Mouse (Mus musculus): ENCODE data around the gene Fam186b. TPM values are rescaled to one million over a fixed set of nuclear protein-coding genes. Genes with fewer than 3 reads are reported as not detected.

Fam186b gene
- total RNA-seq, 2 experiments from 2014 or later = not detected

DNA sequence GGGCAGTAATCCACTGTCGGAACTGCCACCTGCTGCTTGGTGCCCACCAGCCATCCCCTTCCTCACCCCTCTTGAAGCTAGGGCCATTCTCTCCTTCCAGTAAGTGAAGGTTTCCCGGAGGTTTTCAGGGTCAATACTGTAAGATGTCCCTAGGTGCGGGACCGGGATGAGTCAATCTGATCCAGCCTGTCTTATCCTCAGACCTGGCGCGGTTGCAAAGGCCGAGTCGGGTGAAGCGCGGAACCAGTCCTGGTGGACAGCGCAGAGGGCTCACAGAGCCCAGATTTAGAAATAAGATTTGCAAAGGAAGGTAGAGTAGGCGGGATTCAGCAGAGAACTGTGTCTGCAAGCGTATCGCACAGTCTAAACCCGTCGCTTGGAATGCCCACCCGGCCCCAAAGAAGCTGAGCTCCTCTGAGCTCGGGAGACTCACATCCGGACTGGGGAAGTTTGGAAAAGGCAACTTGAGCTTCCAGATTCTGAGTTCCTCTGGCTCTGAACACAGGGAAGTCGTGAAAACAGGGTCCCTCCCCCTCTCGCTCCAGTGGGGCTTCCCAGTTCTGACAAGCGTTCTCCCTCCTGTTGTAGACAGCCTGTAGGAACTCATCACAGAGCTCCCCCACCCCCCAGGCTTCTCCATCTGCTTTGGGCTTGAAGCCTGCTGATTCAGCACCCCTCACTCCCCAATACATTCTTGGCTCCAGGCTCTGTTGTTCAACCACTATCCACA lies 70.4 kb downstream of the Fam186b start:
- DNase-seq (ENCODE audit: low spot score in 2 of 2) = no peak

DNA sequence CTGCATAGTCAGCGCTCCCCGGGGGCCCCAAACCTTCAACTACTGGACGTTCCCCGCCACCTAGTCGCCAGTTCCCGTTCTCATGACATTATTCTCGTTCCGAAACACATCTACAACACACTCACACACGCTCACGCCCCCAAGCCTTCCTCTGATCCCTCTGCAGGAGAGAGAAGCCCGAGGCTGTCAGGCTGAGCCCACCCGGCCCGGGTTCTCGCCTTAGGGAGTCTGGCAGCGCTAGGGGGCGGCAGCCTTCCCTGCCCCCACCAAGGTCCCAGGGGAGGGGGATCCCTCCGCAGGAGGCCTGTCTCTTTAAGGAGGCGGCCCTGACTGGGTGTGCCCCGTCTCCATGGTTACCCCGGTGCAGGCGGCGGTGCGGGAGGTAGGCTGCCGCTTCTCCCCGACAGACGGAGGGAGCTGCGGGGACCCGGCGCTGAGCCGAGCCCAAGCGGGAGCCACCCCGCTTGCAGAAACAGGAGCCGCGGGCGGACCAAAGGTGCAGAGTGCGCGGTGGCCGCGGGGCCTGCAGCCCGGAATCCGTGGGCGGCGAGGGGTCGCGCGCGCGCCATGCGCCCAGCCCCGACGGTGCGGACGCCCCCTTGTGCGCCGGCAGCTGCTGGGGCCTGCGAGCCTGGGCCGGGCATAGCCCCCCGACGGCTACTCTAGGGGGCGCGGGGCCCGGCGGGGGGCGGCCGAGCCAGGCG lies 71.3 kb downstream of the Fam186b start, which contains the start of gene Kcnh3:
Gene Kcnh3, plus strand, starts transcription at position 654 of the 704 bp plus-strand sequence.
- DNase-seq (ENCODE audit: low spot score in 2 of 2) = no peak

GRCm38 (mm10) chr15:99223585-99224207 lies 72.0 kb downstream of the Fam186b start:
- no peak for DNase-seq (ENCODE audit: low spot score in 2 of 2)

GRCm38 (mm10) chr15:99222794-99223584 lies 72.7 kb downstream of the Fam186b start:
- DNase-seq (ENCODE audit: low spot score in 2 of 2) = no peak

GRCm38 (mm10) chr15:99221315-99221952 lies 74.3 kb downstream of the Fam186b start:
- no peak for DNase-seq (ENCODE audit: low spot score in 2 of 2)

Other genes with a start within 250 kb of the Fam186b start
- gene Prph, start 240.7 kb downstream of the Fam186b start, total RNA-seq (2021) = 1 to 10 TPM; 3.0 to 4.7 TPM
- 10 to 100 TPM in 1 of 2 experiments, 1 to 10 TPM in 1; 5.9 to 10.6 TPM for gene Troap, start 221.3 kb downstream of the Fam186b start, total RNA-seq (2021)
- not detected for gene C1ql4, start 208.1 kb downstream of the Fam186b start, total RNA-seq (2021)
- gene Dnajc22, start 202.7 kb downstream of the Fam186b start, total RNA-seq (2021) = not detected
- gene Spats2, start 170.0 kb downstream of the Fam186b start, total RNA-seq (2021) = 10 to 100 TPM; 21.4 to 22.4 TPM
- under 1 TPM; 0.10 to 0.13 TPM for gene Kcnh3, start 71.0 kb downstream of the Fam186b start, total RNA-seq (2021)
- 10 to 100 TPM; 55.6 to 59.3 TPM for gene Mcrs1, start 43.9 kb downstream of the Fam186b start, total RNA-seq (2021)
- 10 to 100 TPM; 32.6 to 34.5 TPM for gene Prpf40b, start 801 bp downstream of the Fam186b start, total RNA-seq (2021)
- gene Fmnl3, start 74.6 kb upstream of the Fam186b start, total RNA-seq (2021) = 10 to 100 TPM; 32.3 to 35.7 TPM
- gene Tmbim6, start 97.0 kb upstream of the Fam186b start, total RNA-seq (2021) = 100 to 1,000 TPM; 205 to 215 TPM
- 10 to 100 TPM; 37.2 to 39.4 TPM for gene Nckap5l, start 161.9 kb upstream of the Fam186b start, total RNA-seq (2021)
- 1 to 10 TPM; 7.2 to 7.4 TPM for gene Bcdin3d, start 178.8 kb upstream of the Fam186b start, total RNA-seq (2021)
- not detected for gene Faim2, start 232.3 kb upstream of the Fam186b start, total RNA-seq (2021)